Mouse (Mus musculus) limb, embryonic 12.5 days (tissue): Measurements from ENCODE around the gene Tmem213. TPM values are rescaled to one million over a fixed set of nuclear protein-coding genes. Genes with fewer than 3 reads are reported as not detected.
A peak's percentile ranks its signal among the peaks of the same experiment; 100 is the strongest.

Source experiments
- ATAC-seq: fragments of 200-750 bp; cut with Nextera tagmentation; 2 replicates; pipeline ENCODE4 v1.8.0; 2017; ENCODE audit warnings: low read depth, moderate TSS enrichment; ENCODE audit not compliant: insufficient number of reproducible peaks, insufficient read depth, low FRiP score, low TSS enrichment
- H3K27ac ChIP-seq: fragments of 300-500 bp; sonication (generic); 2 replicates; pipeline ENCODE4 v1.5.1; 2016; ENCODE audit warnings: mild to moderate bottlenecking, moderate library complexity
- H3K27me3 ChIP-seq: fragments of 300-500 bp; sonication (generic); 2 replicates; pipeline ENCODE4 v1.6.1; 2016; ENCODE audit warnings: mild to moderate bottlenecking, moderate library complexity
- H3K36me3 ChIP-seq: fragments of 300-500 bp; sonication (generic); 2 replicates; pipeline ENCODE4 v1.6.1; 2016; ENCODE audit warnings: mild to moderate bottlenecking, moderate library complexity
- H3K4me1 ChIP-seq: fragments of 300-500 bp; sonication (generic); replicated peaks from 2 replicates; pipeline ENCODE4 v1.6.1; 2016
- H3K4me2 ChIP-seq: fragments of 300-500 bp; sonication (generic); 2 replicates; pipeline ENCODE4 v1.6.1; 2016; ENCODE audit warnings: mild to moderate bottlenecking, moderate library complexity
- H3K4me3 ChIP-seq: fragments of 300-500 bp; sonication (generic); replicated peaks from 2 replicates; pipeline ENCODE4 v1.5.1; 2016; ENCODE audit warnings: mild to moderate bottlenecking
- H3K9ac ChIP-seq: fragments of 300-500 bp; sonication (generic); replicated peaks from 2 replicates; pipeline ENCODE4 v1.6.1; 2016; ENCODE audit warnings: mild to moderate bottlenecking, moderate library complexity
- H3K9me3 ChIP-seq: fragments of 300-500 bp; sonication (generic); 2 replicates; pipeline ENCODE4 v1.6.1; 2016; ENCODE audit warnings: mild to moderate bottlenecking, moderate library complexity
- WGBS: fragments of 180-500 bp; shearing (Covaris S2); methylation state at CpG from one replicate; pipeline ENCODE4 v1.1.7; 2016; 5-methylcytosine and 5-hydroxymethylcytosine counted together
- polyA plus RNA-seq: library from polyadenylated mRNA; unstranded; fragments of >200 nt; fragmentation: Nextera tagmentation; extraction: Ambion mirVana; gene quantifications from 2 replicates; pipeline ENCODE4 v1.2.1, GENCODE M21; 2016

The Tmem213 gene
- polyA plus RNA-seq, 1 experiment from 2014 or later = 0.71 TPM

DNA sequence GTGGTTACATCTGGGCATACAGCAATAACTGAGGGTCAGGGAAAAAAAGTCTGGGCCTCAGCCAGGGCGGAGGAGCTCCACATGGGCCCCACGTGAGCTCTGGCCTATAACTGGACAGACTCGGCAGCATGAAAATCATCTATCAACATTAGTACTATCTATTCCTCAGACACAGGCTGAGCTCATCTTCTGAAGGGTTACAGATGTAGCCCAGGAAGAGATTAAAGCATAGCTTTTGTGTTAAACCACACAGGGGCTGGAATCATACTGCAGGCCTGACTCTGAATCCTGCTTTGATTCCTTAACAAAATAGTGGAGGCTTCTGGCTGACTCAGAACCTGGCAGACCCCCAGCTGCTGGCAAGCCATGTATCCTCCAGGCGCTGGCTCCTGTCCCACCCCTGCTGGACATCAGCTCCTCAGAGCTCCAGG, 22.8 kb downstream of the Tmem213 start:
- Histone ChIP-seq H3K9me3 (peaks cover 7% of the 10 kb centered on the region; the same call in 1 of the 2 replicates), H3K9ac (no peak overlapping the region), H3K4me2 (no peak overlapping the region), H3K4me1 (no peaks in the 10 kb centered on the region), H3K27me3 (no peaks in the 10 kb centered on the region), H3K36me3 (peaks cover 75% of the 10 kb centered on the region), H3K4me3 (no peak overlapping the region), H3K27ac (no peak overlapping the region)
- 86% methylated on average over 4 of the region's 4 CpGs for WGBS
- ATAC-seq = no peak

DNA sequence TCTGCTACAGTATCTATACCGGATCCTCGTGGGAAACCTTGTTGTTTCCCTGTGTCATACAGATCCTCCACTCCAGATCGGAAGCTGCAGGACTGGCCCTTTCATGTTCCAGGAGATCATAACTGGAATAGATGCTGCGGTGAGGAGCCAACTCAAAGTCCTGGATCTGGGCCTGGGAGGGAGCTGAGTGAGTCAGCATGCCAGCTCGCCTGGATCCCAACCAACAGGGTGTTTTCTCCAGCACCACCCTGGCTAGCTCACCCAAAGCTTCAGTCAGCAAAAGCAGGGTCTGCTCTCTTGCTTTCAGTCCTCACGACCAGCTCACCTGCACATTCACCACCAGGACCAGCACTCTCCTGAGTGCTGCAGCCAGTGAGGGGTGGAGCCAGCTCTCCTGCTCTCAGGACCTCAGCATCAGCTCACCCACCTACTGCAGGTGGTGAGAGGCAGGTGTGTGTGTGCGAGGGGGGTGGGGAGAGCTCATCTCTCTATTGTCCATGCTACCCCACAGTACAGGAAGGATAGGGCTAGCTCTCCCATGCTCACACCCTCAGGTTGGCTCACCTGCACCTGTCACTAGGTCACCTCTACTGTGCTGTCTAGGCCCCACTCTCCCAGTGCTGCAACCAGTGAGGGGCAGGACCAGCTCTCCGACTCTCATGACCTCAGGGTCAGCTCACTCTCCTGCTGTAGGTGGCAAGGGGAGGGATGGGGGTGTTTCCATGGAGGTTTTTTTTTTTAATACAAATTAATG, 25.9 kb downstream of the Tmem213 start:
- H3K9me3 ChIP-seq = peaks cover 5% of the 10 kb centered on the region; the same call in 1 of the 2 replicates
- no peak for ATAC-seq
- H3K4me3 ChIP-seq = no peak overlapping the region
- H3K27ac ChIP-seq = no peak overlapping the region
- peaks cover 74% of the 10 kb centered on the region for H3K36me3 ChIP-seq
- no peak overlapping the region for H3K9ac ChIP-seq
- H3K4me1 ChIP-seq = no peaks in the 10 kb centered on the region
- H3K4me2 ChIP-seq = no peak overlapping the region
- WGBS = 87% methylated on average over 8 of the region's 8 CpGs
- no peaks in the 10 kb centered on the region for H3K27me3 ChIP-seq

DNA sequence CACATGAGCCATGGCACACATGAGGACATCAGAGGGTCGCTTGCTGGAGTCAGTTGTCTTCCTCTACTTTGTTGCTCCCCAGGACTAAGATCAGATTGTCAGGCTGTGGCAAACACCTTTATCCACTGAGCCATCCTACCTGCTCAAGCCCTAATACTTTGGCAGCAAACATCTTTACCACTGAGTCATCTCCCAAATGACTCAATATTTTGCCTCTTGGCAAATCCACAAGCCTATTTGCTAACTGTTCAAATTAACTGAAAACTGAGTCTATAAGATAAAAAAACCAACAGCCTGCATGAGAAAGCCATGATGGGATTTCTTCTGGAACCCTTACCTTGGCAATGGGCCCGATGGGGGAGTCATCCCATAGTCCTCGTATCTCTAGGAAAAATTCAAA, 30.0 kb downstream of the Tmem213 start:
- Histone ChIP-seq H3K27ac (no peak overlapping the region), H3K27me3 (no peaks in the 10 kb centered on the region), H3K4me2 (no peak overlapping the region), H3K9ac (no peak overlapping the region), H3K9me3 (no peaks in the 10 kb centered on the region), H3K4me3 (no peak overlapping the region), H3K36me3 (peaks cover 78% of the 10 kb centered on the region), H3K4me1 (peaks cover 6% of the 10 kb centered on the region; the same call in 1 of the 2 replicates)
- ATAC-seq = no peak
- WGBS = 89% methylated on average over 3 of the region's 3 CpGs

DNA sequence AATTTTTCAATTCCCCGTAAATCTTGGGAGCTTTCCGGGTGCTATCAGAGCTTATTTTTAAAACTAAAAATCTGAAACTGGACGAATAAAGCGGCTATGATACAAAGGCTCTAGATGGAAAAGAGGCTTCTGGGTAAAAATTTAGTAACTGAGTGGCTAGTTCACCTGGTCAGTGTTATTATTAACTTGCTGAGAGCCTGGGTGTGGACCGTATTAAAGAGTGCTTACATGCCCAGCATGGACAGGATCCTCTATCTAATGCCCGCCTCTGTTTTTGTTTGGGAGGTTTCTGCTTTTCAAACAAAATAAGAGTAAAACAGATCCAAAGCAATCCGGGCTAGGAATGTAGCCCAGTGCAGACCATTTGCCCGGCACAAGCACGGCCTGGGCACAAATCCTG, 31.3 kb downstream of the Tmem213 start:
- H3K4me3 ChIP-seq = no peak overlapping the region
- H3K27me3 ChIP-seq = no peaks in the 10 kb centered on the region
- H3K36me3 ChIP-seq = peaks cover 70% of the 10 kb centered on the region
- WGBS = 93% methylated on average over 9 of the region's 9 CpGs
- H3K4me2 ChIP-seq = no peak overlapping the region
- no peak overlapping the region for H3K9ac ChIP-seq
- no peak overlapping the region for H3K27ac ChIP-seq
- ATAC-seq = no peak
- H3K4me1 ChIP-seq = peaks cover 14% of the 10 kb centered on the region
- H3K9me3 ChIP-seq = no peaks in the 10 kb centered on the region

DNA sequence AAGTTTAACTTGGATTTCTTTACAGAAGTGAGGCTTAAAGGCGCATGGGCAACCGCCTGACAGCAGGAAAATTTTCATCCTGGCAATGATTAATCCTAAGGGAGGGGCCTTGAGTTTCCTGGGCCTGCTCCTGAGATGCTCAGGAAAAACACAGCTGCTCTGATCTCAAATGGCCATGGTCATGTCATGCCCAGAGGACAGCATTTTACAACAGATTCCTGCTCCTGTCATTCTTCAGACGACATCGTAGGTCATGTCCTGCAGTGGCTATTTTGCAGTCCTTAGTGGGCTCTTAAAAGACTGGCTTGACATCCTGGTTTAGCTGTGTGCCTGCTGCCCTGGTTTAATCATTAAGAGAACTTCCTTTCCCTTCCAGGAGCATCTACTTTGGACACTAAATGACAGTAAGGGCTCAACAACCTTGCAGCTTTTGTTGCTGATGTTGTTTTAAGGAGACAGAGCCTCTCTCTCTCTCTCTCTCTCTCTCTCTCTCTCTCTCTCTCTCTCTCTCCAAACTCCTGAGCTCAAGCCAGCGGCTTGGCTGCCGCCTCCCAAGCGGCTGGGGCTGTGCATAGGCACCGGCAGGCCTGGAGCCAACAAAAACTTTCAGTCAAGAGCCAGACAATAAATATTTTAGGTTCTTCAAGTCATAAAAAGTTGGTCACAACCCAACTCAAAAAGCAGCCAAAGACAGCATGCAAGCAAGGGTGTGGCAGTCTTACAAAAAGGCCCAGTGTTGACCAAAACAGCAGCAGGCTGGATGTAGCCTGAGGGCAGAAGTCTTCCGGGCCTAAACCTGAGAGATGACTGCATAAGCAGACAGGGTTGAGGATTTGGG, 35.3 kb downstream of the Tmem213 start:
- no peaks in the 10 kb centered on the region for H3K9me3 ChIP-seq
- no peak overlapping the region for H3K4me3 ChIP-seq
- peak overlapping the region; percentile 79 for H3K27ac ChIP-seq
- 65% methylated on average over 9 of the region's 9 CpGs for WGBS
- H3K36me3 ChIP-seq = peaks cover 75% of the 10 kb centered on the region
- ATAC-seq = no peak
- H3K9ac ChIP-seq = no peak overlapping the region
- no peak overlapping the region for H3K4me2 ChIP-seq
- H3K4me1 ChIP-seq = peaks cover 14% of the 10 kb centered on the region
- no peaks in the 10 kb centered on the region for H3K27me3 ChIP-seq

DNA sequence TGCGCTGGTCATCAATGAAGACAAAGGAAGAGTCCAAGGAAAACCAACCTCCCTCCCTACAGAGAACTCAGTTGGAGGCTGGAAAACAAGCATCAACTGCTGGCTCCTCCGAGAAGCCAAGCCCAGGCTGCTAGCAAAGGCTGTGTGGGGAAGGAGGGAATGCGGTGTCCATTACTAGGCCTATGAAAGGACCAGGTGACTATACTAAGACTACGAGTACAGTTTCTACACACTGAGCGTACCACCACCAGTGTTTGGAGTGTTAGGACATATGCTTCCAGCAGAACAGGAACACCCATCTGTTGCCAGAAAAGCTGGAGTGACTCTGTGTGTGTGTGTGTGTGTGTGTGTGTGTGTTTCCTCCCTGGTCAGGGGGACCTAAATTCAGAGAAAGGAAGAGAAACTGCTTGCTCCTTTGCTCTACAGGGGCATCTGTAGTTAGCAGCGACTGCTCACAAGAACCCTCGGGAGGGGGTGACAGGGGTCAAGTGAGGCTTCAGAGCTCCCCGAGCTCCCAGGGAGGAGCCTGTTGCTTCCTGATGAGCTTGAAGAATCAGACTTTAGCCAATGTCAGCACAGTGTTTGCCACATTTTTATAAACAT, 36.5 kb downstream of the Tmem213 start:
- Histone ChIP-seq H3K9ac (no peak overlapping the region), H3K4me3 (no peak overlapping the region), H3K9me3 (no peaks in the 10 kb centered on the region), H3K4me1 (peaks cover 18% of the 10 kb centered on the region), H3K36me3 (peaks cover 73% of the 10 kb centered on the region), H3K27me3 (no peaks in the 10 kb centered on the region), H3K27ac (peak overlapping the region; percentile 79), H3K4me2 (no peak overlapping the region)
- 80% methylated on average over 8 of the region's 8 CpGs for WGBS
- ATAC-seq = no peak

DNA sequence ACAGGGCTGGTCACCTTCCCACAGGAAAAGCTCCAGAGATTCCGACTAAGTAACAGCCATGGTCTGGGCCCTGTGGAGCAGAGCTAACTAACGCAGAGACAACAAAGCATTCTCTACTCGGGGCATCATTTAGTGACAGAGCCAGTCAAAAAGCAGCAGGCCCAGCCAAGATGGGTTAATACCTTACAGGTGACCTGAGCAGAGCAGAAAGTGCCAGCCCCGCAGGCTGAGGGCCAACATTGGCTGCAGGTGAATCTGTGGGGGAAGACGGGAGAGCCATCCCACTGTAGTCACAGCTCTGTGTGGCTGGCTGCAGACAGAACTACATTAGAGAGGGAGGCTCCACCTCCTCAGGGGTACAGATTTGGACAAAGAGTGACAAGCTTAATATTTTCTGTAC, 38.2 kb downstream of the Tmem213 start:
- Histone ChIP-seq H3K36me3 (peaks cover 60% of the 10 kb centered on the region), H3K27ac (no peak overlapping the region), H3K4me2 (no peak overlapping the region), H3K9me3 (no peaks in the 10 kb centered on the region), H3K27me3 (no peaks in the 10 kb centered on the region), H3K4me3 (no peak overlapping the region), H3K9ac (no peak overlapping the region), H3K4me1 (peaks cover 23% of the 10 kb centered on the region)
- ATAC-seq = no peak
- 94% methylated on average over 5 of the region's 5 CpGs for WGBS

DNA sequence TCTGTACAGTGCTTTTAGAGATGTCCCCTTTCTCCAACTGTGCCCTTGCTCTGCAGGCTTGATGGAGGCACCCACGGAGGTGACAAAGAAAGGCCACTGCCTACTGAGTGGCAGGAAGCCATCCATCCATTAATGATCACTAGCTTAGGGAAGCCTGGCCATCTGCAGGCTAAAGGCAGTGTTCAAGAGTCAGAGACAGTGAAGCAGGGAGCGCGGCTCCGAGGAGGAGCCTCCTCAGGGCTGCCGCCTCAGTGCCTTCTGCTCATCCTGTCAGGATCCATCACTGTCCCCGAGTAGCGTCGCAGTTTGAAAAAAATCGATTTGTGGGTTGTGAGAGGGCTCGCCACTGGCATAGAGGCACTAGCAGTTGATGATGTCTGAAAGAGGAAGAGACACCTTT, 39.6 kb downstream of the Tmem213 start:
- H3K9me3 ChIP-seq = no peaks in the 10 kb centered on the region
- no peak overlapping the region for H3K27ac ChIP-seq
- WGBS = 90% methylated on average over 10 of the region's 10 CpGs
- no peaks in the 10 kb centered on the region for H3K27me3 ChIP-seq
- no peak overlapping the region for H3K4me3 ChIP-seq
- peaks cover 21% of the 10 kb centered on the region for H3K4me1 ChIP-seq
- no peak overlapping the region for H3K9ac ChIP-seq
- H3K4me2 ChIP-seq = no peak overlapping the region
- peaks cover 60% of the 10 kb centered on the region for H3K36me3 ChIP-seq
- no peak for ATAC-seq

DNA sequence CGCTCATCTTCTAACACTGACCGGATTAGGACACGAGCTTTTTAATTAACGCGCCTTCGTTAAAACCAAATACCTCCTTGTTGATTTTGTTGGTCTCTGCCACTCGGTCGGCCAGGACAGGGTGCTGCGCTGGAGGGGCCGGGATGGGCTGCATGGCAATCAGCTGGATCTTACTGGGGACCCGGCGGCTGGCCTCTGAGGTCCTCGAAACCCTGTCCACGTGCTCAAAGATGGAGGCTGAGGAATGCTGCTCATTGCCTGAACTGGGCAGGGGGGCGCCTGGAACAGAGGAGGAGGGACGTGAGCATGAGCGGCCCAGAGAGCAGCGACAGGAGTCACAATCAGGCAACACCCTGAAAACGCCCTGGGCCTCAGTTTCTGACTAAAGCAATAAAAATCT, 40.4 kb downstream of the Tmem213 start:
- Histone ChIP-seq H3K36me3 (peaks cover 60% of the 10 kb centered on the region), H3K9ac (no peak overlapping the region), H3K27ac (no peak overlapping the region), H3K27me3 (no peaks in the 10 kb centered on the region), H3K9me3 (no peaks in the 10 kb centered on the region), H3K4me3 (no peak overlapping the region), H3K4me2 (no peak overlapping the region), H3K4me1 (peaks cover 12% of the 10 kb centered on the region)
- 85% methylated on average over 19 of the region's 19 CpGs for WGBS
- no peak for ATAC-seq

DNA sequence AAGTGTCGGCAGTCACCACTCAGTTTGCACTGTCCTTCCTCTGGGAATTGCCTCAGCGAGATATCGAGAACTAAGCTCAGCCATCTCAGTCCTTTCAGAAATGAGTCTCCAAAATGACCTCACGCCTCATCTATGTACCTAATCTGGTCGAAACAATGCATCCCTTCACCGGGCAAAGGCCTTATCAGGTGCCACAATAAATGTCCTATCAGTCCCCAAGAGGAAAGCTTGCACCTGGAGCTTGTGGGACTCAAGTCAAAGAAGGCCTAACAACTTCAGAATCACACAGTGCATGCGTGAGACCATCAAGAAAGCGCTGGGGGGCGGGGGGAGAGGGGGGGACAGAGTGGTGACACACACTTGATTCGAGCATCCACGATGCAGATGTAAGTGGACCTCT, 43.2 kb downstream of the Tmem213 start:
- H3K4me2 ChIP-seq = no peak overlapping the region
- H3K9me3 ChIP-seq = no peaks in the 10 kb centered on the region
- no peak for ATAC-seq
- WGBS = 91% methylated on average over 11 of the region's 11 CpGs
- H3K36me3 ChIP-seq = peaks cover 67% of the 10 kb centered on the region
- H3K27me3 ChIP-seq = no peaks in the 10 kb centered on the region
- no peak overlapping the region for H3K9ac ChIP-seq
- H3K4me1 ChIP-seq = peaks cover 8% of the 10 kb centered on the region
- H3K4me3 ChIP-seq = no peak overlapping the region
- no peak overlapping the region for H3K27ac ChIP-seq

DNA sequence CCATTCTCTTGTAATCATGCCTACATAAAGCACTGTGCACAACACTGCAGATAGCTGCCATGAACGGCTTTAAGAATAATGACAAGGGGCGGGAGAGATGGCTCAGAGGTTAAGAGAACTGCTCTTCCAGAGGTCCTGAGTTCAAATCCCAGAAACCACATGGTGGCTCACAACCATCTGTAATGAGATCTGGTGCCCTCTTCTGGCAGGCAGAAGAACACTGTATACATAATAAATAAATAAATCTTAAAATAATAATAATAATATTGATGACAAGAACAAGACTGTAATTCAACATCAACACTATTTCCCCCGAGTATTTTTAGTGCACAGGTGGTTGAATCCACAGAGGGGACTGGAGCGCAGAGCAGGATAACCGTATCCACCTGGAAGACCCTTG, 47.1 kb downstream of the Tmem213 start:
- no peak for ATAC-seq
- Histone ChIP-seq H3K4me2 (no peak overlapping the region), H3K9me3 (no peaks in the 10 kb centered on the region), H3K4me1 (0 out of 2 replicates have a peak, but pooled peaks cover 4% of the 10 kb centered on the region), H3K27me3 (no peaks in the 10 kb centered on the region), H3K27ac (no peak overlapping the region), H3K36me3 (peaks cover 54% of the 10 kb centered on the region), H3K9ac (no peak overlapping the region), H3K4me3 (no peak overlapping the region)
- WGBS = 91% methylated on average over 5 of the region's 5 CpGs
